Mouse (Mus musculus) ES-Bruce4 (cell line): ENCODE measurements around the gene Taf3. TPM values are rescaled to one million over a fixed set of nuclear protein-coding genes. Genes with fewer than 3 reads are reported as not detected.

Source experiments
- H3K27ac ChIP-seq: 2 replicates; pipeline ENCODE4 v1.5.1; 2012; ENCODE audit warnings: low read length, inconsistent platforms; ENCODE audit not compliant: insufficient read depth
- H3K27me3 ChIP-seq: 2 replicates; pipeline ENCODE4 v1.6.1; 2012; ENCODE audit warnings: mild to moderate bottlenecking, low read length, inconsistent platforms; ENCODE audit not compliant: control insufficient read depth, poor library complexity, insufficient read depth, severe bottlenecking
- H3K36me3 ChIP-seq: 2 replicates; pipeline ENCODE4 v1.6.1; 2012; ENCODE audit warnings: inconsistent platforms, mild to moderate bottlenecking, low read length, moderate library complexity; ENCODE audit not compliant: control insufficient read depth, poor library complexity, insufficient read depth, severe bottlenecking
- H3K4me1 ChIP-seq: one replicate; pipeline ENCODE4 v1.8.1; 2011; ENCODE audit warnings: low read length; ENCODE audit not compliant: control insufficient read depth, insufficient read depth
- H3K4me3 ChIP-seq: 2 replicates; pipeline ENCODE4 v1.5.1; 2011; ENCODE audit warnings: low read depth, mild to moderate bottlenecking, low read length
- H3K9ac ChIP-seq: 2 replicates; pipeline ENCODE4 v1.6.1; 2012; ENCODE audit warnings: low read depth, mild to moderate bottlenecking, inconsistent platforms; ENCODE audit not compliant: poor library complexity, severe bottlenecking
- H3K9me3 ChIP-seq: replicated peaks from 2 replicates; pipeline ENCODE4 v1.6.1; 2012; ENCODE audit warnings: mild to moderate bottlenecking, low read length, inconsistent platforms; ENCODE audit not compliant: control insufficient read depth, poor library complexity, insufficient read depth, severe bottlenecking
- CTCF ChIP-seq: IDR thresholded peaks from one replicate; pipeline ENCODE4 v1.8.1; 2011; ENCODE audit warnings: low read depth, low read length
- EP300 ChIP-seq: IDR thresholded peaks from 2 replicates; pipeline ENCODE4 v1.6.1; 2011; ENCODE audit warnings: low read depth, low read length; ENCODE audit not compliant: insufficient read depth
- POLR2A ChIP-seq: IDR thresholded peaks from one replicate; pipeline ENCODE4 v1.8.1; 2011; ENCODE audit warnings: low read length; ENCODE audit not compliant: insufficient read depth
- polyA plus RNA-seq: library from polyadenylated mRNA; stranded (reverse); fragments of >200 nt; gene quantifications from 2 replicates; pipeline ENCODE4 v1.2.4, GENCODE M21; 2011; ENCODE audit warnings: low read depth; ENCODE audit not compliant: missing spikeins, insufficient read depth, insufficient read length

Taf3 gene
- polyA plus RNA-seq, 1 experiment = 15.5 TPM

- no peaks in the 10 kb centered on the region for H3K9me3 ChIP-seq
- H3K36me3 ChIP-seq = no peaks in the 10 kb centered on the region; the same call in 1 of the 2 replicates
- H3K4me3 ChIP-seq = no peak overlapping the region
- H3K27ac ChIP-seq = no peak overlapping the region
- H3K27me3 ChIP-seq = no peaks in the 10 kb centered on the region
- no peak for TF ChIP-seq EP300
- TF ChIP-seq CTCF = no peak
- TF ChIP-seq POLR2A = no peak
- H3K4me1 ChIP-seq = no peaks in the 10 kb centered on the region
- H3K9ac ChIP-seq = no peak overlapping the region
Measured at GRCm38 (mm10) chr2:10029755-10030154, 18.6 kb downstream of the Taf3 start.

- no peaks in the 10 kb centered on the region for H3K27me3 ChIP-seq
Measured at GRCm38 (mm10) chr2:10024264-10024663, 24.1 kb downstream of the Taf3 start.

GRCm38 (mm10) chr2:10021296-10021695 lies 27.1 kb downstream of the Taf3 start:
- Histone ChIP-seq H3K4me3 (no peak overlapping the region), H3K9me3 (no peaks in the 10 kb centered on the region), H3K36me3 (no peaks in the 10 kb centered on the region), H3K27ac (no peak overlapping the region), H3K4me1 (no peaks in the 10 kb centered on the region), H3K27me3 (no peaks in the 10 kb centered on the region), H3K9ac (no peak overlapping the region)
- no peak for TF ChIP-seq EP300

More at GRCm38 (mm10) chr2:10024264-10024663, 24.1 kb downstream of the Taf3 start:
- Histone ChIP-seq H3K4me3 (no peak overlapping the region), H3K9ac (no peak overlapping the region), H3K4me1 (no peaks in the 10 kb centered on the region), H3K36me3 (no peaks in the 10 kb centered on the region; the same call in 1 of the 2 replicates), H3K27ac (no peak overlapping the region), H3K9me3 (no peaks in the 10 kb centered on the region)
- TF ChIP-seq CTCF (no peak), POLR2A (no peak), EP300 (no peak)

GRCm38 (mm10) chr2:10014951-10015635 lies 33.3 kb downstream of the Taf3 start:
- Histone ChIP-seq H3K4me3 (no peak overlapping the region), H3K9ac (no peak overlapping the region), H3K36me3 (no peaks in the 10 kb centered on the region), H3K27ac (no peak overlapping the region), H3K4me1 (no peaks in the 10 kb centered on the region), H3K27me3 (no peaks in the 10 kb centered on the region), H3K9me3 (no peaks in the 10 kb centered on the region)
- TF ChIP-seq POLR2A (no peak), CTCF (no peak), EP300 (no peak)

GRCm38 (mm10) chr2:10010263-10010909 lies 38.0 kb downstream of the Taf3 start:
- no peak overlapping the region for H3K4me3 ChIP-seq
- TF ChIP-seq EP300 (no peak), CTCF (peak; percentile 7), POLR2A (no peak)
- H3K9me3 ChIP-seq = no peaks in the 10 kb centered on the region
- no peak overlapping the region for H3K9ac ChIP-seq
- no peaks in the 10 kb centered on the region for H3K36me3 ChIP-seq
- H3K27me3 ChIP-seq = no peaks in the 10 kb centered on the region
- H3K27ac ChIP-seq = no peak overlapping the region
- no peaks in the 10 kb centered on the region for H3K4me1 ChIP-seq

- no peaks in the 10 kb centered on the region for H3K4me1 ChIP-seq
- no peaks in the 10 kb centered on the region for H3K27me3 ChIP-seq
- no peak overlapping the region for H3K9ac ChIP-seq
- no peaks in the 10 kb centered on the region for H3K9me3 ChIP-seq
- no peak for TF ChIP-seq EP300
- no peak for TF ChIP-seq POLR2A
- TF ChIP-seq CTCF = no peak
- H3K27ac ChIP-seq = no peak overlapping the region
- no peaks in the 10 kb centered on the region for H3K36me3 ChIP-seq
- H3K4me3 ChIP-seq = no peak overlapping the region
Measured at GRCm38 (mm10) chr2:10009671-10010254, 38.6 kb downstream of the Taf3 start.
